Mouse (Mus musculus): ENCODE results near the gene Spata33.
"Not testable (repeated sequence)": the region's sequence is repeated elsewhere in the genome, so short reads cannot be mapped to it uniquely, and the experiment has no call there.

The Spata33 gene

DNA sequence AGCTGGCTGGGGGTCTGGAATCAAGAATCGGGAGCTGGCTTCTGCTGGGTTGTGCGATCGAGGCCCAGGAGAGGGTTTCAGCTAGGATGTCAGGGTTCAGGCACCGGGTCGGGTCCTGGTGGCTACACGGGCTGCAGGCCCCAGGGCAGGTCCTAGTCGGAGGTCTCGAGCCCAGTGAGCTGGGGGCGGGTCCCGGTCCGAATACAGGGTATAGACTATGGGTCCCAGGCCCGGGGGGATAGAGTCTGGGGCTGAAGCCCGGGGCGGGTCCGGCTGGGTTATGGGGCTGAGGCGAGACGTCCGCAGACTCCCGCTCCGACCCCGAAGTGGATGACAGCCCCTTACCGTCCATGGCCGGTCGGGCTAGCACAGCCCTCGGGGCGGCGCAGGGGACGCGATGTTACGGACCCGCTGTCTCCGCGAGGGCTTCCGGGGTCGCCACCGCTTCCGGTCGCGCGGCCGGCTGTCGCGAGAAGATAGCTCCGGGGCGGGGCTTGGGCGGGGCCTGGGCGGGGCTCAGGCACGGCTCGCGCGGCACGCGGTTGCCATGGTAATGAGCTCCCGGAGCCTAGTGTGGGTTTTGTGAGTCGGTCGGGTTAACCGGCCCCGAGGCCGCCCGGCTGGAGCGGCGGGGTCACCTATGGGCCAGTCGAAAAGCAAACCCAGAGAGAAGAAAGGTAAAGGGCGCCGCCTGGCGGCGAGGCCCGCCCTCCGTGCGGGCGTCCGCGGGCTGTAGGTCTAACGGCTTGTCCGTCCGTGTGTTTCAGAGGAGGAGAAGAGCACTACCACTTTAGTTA lies at the start of gene Spata33, which contains the start of gene Chmp1a:
Spata33 (plus strand) TSS at position 512 of the 797 bp plus-strand sequence.
Chmp1a (minus strand) TSS at position 443 of the 797 bp plus-strand sequence.
- no peak for DNase-seq (ENCODE audit: extremely low read depth, low read depth, low spot score)

DNA sequence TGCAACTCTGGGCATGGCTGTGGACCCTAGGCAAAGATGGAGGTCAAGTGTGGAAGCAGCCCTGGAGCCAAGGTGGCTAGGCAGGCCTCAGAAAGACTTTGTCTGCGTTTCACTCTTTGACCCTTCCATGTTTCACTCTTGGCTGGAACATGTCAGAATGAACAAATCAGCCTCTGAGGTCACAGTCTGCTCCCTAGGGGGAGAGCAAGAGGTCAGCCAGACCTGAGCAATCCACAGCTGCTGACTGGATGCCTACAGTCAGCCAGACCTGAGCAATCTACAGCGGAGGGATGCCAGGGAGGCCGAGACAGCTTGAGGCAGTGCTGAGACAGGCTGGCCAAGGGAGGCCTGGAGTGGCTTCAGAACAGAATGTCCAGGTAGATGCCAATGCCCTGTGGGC lies 31.2 kb upstream of the Spata33 start:
- peak; percentile 50 for DNase-seq (ENCODE audit: extremely low read depth, low read depth, low spot score)

DNA sequence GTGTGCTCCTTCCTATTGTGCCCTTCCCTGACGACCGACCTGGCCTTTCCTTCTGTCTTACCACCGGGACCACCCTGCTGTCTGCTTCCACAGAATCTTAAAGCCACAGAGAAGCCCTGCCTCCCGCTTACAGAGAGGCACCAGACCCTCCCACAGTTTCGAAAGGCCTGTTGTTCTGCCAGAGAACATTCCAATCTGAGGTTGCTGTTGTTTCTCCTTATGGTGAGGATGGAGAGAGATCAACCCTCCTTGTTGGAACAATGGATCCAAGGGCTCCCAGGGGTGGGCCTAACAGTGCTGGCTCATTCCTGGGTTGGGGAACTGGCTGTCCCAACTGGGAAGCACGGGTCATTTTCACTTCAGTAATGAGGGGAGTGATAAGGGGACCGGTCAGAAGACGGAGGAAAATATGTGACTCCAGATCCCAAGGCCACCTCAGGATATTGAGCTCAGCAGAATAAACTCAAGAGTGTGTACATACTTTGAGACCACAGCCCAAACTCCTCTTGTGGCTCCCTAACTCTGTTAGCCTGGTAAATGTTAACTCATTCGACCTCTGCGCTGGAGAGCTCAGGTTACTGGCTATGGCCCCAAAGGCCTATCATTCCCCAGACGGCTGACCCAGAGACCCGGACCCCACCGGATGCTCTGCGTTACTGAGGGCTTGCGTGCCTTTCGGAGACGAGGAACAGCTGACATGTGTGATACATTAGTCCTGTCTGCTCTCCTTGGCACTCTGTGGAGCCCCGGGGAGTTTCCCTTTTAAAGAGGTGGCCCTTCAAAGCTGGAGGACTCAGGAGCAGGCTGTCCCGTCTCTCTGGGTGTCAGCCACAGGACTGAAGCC lies 26.8 kb upstream of the Spata33 start, which contains the start of gene Dpep1:
Dpep1 (plus strand) TSS at position 677 of the 844 bp plus-strand sequence.
- DNase-seq (ENCODE audit: extremely low read depth, low read depth, low spot score), result no peak

DNA sequence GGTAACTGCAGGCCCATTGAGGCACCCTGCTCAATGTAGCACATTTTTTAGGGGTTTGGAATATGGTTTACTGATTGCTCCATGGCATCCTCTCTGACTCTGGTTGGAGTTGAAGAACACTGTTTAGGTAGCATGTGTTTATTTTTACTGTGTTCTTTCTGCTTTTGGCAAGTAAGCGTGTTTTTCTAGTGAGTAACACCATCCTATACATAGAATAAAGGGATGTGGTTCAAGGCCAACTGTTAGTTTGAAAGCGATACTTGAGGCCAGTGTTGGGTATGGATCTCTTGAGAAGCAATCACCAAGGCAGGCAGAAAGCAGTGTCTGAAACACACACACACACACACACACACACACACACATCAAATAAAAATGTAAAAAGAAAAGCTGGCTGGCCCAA lies 24.6 kb upstream of the Spata33 start:
- no peak for DNase-seq (ENCODE audit: extremely low read depth, low read depth, low spot score)

DNA sequence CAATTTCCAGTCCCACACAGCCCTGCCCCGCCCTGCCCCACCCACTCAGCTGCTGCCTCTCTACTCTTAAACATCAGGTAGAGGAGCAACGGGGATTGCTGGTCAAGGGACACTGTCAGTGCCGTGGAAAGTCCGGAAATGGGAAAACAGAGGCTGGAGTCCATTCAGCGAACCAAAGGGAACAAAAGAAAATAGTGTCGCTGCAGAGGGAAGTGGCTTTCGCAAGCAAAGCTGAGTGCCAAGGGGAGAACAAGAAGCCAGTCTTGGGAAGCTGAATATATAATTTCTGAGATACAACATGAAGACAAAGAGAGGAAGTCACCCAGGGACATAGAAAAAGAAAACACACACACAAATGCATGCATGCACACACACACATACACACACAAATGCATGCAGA lies 23.8 kb upstream of the Spata33 start:
- no peak for DNase-seq (ENCODE audit: extremely low read depth, low read depth, low spot score)

DNA sequence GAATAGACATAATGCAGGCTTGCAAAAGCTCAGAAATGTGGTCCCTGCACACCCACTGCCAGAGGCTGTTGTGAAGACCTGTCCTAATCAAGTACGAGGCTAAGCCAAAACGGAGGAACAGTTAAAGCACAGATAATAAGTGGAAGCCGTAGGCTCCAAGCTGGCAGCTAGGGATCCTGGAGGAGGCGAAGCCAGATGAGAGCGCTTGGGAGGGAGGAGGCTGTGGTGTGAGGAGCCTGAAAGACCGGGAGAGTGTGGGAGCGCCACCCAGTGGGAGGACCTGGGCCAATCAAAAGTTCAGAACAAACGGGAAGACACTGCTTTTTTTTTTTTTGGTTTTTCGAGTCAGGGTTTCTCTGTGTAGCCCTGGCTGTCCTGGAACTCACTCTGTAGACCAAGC lies 22.0 kb upstream of the Spata33 start:
- DNase-seq (ENCODE audit: extremely low read depth, low read depth, low spot score), result peak; percentile 80

DNA sequence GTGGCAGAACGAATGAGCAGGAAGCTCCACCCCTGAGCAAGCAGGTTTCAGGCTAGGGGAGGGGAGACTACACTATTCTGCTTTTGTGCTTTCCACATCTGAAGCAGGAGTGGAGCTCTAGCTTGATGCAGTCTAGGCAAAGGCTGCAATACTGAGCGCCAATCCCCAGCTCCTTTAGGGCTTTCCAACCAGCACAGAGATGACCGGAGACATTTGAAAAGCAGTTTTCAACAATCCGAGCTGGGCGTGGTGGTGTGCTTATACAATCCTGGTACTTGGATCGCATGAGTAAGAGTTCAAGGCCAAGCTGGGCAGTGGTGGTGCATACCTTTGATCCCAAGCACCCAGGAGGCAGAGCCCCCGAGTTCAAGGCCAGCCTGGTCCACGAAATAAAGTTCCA lies 20.7 kb upstream of the Spata33 start:
- DNase-seq (ENCODE audit: extremely low read depth, low read depth, low spot score), result no peak

DNA sequence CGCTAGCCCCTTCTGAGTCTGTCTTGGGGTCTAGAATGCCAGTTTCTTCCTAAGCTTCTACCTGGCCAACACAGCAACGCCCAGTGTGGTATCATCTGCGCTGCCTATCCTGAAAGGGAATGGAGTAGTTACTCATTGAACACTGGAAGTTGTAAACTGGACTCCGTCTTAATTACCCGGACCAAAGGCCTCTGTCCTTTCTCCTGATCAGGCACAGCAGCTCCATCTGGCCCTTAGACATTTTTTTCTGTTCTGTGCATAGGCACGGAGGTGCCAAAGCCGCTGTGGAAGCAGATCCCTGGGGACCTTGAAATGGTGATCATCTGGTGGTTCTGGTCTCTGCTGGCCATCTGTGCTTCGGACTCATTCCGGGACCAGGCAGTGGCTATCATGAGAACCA lies 18.9 kb upstream of the Spata33 start:
- no peak for DNase-seq (ENCODE audit: extremely low read depth, low read depth, low spot score)

DNA sequence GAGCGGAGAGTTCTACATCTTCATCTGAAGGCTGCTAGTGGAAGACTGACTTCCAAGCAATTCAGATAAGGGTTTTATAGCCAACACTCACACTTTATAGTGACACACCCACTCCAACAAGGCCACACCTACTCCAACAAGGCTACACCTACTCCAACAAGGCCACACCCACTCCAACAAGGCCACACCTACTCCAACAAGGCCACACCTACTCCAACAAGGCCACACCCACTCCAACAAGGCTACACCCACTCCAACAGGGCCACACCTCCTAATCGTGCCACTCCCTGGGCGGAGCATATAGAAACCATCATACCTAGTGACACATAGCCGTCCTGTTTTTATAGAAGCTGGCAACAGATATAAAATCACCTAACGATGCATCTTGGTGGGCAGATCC lies 15.6 kb upstream of the Spata33 start:
- not testable (repeated sequence) for DNase-seq (ENCODE audit: extremely low read depth, low read depth, low spot score)

DNA sequence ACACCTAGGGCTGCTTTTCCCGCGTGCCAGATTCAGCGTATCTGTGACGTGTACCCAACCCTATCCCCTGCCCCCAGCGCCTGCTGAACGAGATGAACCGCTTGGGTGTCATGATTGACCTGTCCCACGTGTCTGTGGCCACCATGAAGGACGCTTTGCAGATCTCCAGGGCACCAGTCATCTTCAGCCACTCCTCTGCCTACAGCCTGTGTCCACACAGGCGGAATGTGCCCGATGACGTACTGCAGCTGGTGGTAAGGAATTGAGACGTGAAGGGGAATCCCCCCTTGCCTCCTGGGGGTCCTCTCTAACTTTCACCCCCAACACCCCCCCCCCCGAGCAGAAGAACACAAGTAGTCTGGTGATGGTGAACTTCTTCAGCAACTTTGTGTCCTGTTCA lies 12.8 kb upstream of the Spata33 start:
- DNase-seq (ENCODE audit: extremely low read depth, low read depth, low spot score), result no peak

DNA sequence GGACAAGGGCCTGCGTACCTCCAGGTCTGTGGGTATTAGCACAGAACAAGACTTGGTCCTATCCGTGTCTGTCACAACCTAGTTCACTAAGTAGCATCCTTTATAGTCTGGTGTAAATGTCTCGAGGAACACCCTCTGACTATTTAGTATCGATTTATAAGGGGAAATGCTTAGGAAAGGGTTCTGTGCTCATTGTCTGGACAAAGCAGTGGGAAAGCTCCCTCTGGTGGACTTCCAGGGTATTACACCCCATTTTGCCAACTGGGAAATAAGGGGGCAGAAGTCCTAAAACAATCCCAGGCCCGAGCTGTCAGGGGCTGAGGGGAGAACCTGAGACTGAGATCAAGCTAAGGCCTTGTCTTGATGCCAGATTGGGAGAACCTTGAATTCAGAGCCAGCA lies 10.3 kb upstream of the Spata33 start:
- no peak for DNase-seq (ENCODE audit: extremely low read depth, low read depth, low spot score)

DNA sequence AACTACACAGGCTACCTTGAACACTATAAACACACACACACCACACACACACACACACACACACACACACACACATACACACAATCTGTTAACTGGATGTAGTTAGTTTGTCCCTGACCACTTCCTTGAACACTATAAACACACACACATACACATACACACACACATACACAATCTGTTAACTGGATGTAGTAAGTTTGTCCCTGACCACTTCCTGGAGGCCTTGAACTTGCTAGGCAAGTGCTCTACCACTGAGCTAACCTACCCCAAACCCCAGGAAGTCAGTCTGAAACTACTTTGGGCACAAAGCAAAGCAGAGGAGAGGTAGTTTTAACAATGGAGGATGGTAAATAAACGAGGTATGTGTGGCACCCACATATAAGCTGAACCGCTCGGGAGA lies 9.1 kb upstream of the Spata33 start:
- DNase-seq (ENCODE audit: extremely low read depth, low read depth, low spot score), result no peak

DNA sequence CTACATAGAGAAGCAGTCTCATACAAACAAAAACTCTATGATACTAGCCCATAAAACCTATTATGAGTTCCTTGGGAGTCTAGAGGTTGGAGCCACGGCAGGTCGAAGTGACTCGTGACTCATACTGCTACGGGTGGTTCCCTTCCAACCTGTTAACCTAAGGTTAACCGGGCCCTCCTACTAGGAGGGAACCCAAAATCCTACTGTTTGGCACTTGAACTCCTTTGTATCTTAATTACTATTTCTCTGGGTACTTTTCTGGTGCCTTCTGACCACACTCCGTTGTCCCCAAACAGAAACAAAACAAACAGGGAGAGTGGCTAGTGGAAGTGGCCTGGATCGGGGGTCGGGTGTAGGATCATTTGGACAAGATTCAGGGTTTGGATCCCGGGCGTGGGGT lies 756 bp upstream of the Spata33 start:
- DNase-seq (ENCODE audit: extremely low read depth, low read depth, low spot score), result no peak

DNA sequence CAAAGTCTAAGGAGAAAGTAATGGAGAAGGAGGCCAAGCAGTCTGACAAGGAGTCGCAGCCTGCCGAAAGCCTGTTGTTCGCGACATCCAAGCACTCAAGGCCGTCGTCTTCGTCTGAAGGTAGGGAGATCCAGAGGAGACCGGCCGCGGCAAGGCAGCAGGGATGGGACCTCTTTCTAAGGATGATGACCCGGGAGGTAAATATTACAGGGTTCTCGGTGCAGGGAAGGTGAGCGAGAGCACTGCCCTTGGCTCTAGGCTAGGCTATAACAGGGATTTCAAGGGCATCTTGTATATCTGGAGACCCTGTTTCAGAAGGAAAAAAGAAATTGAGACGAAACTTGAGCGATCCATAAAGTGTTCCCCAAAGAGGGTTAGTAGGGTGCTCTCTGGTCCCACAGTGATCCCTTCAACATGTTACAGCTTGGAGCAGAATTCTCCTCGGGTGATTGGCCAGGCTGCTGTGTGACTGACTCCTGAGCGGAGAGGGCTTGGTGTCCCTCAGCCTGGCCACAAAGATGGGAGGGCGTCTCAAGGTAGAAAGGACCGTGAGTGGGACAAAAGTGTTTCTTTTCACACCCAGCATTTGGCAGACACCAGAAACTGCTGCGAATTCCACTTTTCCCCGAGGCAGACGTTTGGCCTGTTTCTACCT lies 613 bp downstream of the Spata33 start:
- no peak for DNase-seq (ENCODE audit: extremely low read depth, low read depth, low spot score)

DNA sequence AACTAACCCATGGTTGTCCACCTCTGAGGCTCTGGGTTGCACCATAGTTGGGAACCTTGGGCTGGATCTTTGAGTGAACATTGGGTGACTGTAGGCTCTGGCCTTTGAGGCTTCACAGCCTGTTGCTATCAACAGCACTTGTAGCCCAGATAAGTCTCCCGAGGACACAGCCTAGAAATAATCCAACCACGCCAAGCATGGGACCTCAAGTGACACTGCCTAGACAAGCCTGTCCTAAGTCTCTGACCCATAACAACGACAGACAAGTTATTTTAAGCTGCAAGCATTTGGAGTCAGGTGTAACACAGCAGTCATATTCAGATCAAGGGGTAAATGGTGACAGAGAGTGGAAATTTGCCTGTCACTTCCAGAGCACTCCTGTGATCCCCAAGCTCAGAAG lies 2.8 kb downstream of the Spata33 start:
- DNase-seq (ENCODE audit: extremely low read depth, low read depth, low spot score), result no peak

DNA sequence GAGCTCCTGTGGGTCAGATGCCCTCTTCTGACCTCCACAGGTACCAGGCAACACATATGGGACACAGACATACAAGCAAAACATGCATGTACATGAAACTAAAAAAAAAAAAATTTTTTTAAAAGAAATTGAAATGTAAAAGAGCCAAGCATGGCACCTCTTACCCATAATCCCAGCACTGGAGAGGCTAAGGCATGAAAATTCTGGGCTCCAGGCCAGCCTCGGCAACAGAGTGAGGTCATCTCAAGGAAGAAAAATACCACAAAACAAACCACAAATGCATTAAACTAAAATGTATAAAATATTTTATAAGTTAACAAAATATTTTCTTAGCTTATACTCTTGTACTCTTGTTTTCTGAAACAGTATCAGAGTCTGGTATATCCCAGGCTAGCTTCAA lies 8.3 kb downstream of the Spata33 start:
- no peak for DNase-seq (ENCODE audit: extremely low read depth, low read depth, low spot score)

- no peak for DNase-seq (ENCODE audit: extremely low read depth, low read depth, low spot score)
These were observed 11.9 kb downstream of the Spata33 start, which contains the start of gene Cdk10 for GRCm38 (mm10) chr8:123224278-123225266. TSS of gene Cdk10 (plus strand) at chr8:123224842.

- DNase-seq (ENCODE audit: extremely low read depth, low read depth, low spot score), result no peak
These were observed 15.8 kb downstream of the Spata33 start for GRCm38 (mm10) chr8:123228416-123228815.

- not testable (repeated sequence) for DNase-seq (ENCODE audit: extremely low read depth, low read depth, low spot score)
These were observed 17.7 kb downstream of the Spata33 start for GRCm38 (mm10) chr8:123230326-123230725.

- no peak for DNase-seq (ENCODE audit: extremely low read depth, low read depth, low spot score)
These were observed 19.1 kb downstream of the Spata33 start for GRCm38 (mm10) chr8:123231742-123232141.
